Mouse (Mus musculus): ENCODE data around the gene Specc1.

DNA sequence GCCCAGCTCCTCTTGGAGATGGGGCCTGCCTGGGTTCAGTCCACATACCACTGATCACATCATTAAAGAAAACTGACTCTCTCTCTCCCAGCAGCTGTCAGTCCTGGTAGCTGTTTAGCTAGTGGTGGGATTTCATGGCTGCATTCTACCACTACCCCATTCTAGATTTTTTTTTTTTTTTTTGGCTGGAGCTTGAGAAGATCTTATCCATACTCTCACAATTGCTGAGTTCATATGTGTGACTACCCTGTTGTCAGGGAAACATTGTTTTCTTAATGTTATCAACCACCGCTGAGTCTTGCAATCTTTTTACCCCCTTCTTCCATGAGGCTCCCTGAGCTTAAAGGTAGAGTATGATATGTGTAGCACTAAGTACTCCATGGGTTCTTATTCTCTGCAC, 246.1 kb downstream of the Specc1 start:
- no peak for TF ChIP-seq POLR2A (IDR thresholded peaks at IDR 0.05; ENCODE audit: borderline replicate concordance, insufficient read depth, low read length)
- no peak for TF ChIP-seq CTCF (IDR thresholded peaks at IDR 0.05; ENCODE audit: borderline replicate concordance, insufficient read depth, low read depth, low read length)
